Mouse (Mus musculus) E14TG2a.4 (cell line): ENCODE measurements around the gene Aldh6a1.

Source experiments
- H3K27me3 ChIP-seq: 2 replicates; pipeline ENCODE4 v1.6.1; 2014; ENCODE audit warnings: low read length, control low read depth; ENCODE audit not compliant: insufficient read depth
- H3K36me3 ChIP-seq: 2 replicates; pipeline ENCODE4 v1.6.1; 2014; ENCODE audit warnings: low read length, control low read depth; ENCODE audit not compliant: insufficient read depth
- H3K4me1 ChIP-seq: replicated peaks from 2 replicates; pipeline ENCODE4 v1.6.1; 2014; ENCODE audit warnings: low read depth, low read length, control low read depth
- H3K4me3 ChIP-seq: replicated peaks from 2 replicates; pipeline ENCODE4 v1.5.1; 2014; ENCODE audit warnings: mild to moderate bottlenecking, low read length
- H3K9me3 ChIP-seq: 2 replicates; pipeline ENCODE4 v1.6.1; 2014; ENCODE audit warnings: low read length, control low read depth
- CTCF ChIP-seq: conservative IDR thresholded peaks from 2 replicates; pipeline ENCODE4 v1.5.1; 2014; ENCODE audit warnings: low read length
- NANOG ChIP-seq: IDR thresholded peaks from 2 replicates; pipeline ENCODE4 v1.6.1; 2014; ENCODE audit warnings: borderline replicate concordance, low read length, mixed read lengths
- POU5F1 ChIP-seq: IDR thresholded peaks from 2 replicates; pipeline ENCODE4 v1.6.1; 2014; ENCODE audit warnings: low read length, borderline replicate concordance

The Aldh6a1 gene

DNA sequence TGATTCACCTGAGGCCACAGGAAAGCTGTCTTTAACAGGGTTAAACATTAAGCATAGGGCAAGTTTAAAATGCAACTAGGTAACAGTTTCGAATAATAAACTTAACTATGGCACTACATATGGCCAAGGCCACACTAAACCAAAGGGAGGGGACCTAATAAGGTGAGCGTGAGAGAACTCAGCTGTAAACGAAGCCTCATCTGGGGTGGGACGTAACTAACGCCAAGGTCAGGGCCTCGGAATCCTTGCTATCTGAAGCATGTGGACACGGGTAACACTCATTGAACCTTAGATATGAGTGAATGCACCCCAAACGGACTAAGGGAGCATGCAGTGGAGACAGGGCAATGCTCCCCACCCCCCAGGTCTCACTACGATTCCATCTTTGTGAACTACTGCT, 47.9 kb downstream of the Aldh6a1 start:
- TF ChIP-seq POU5F1 (no peak), CTCF (no peak), NANOG (no peak)
- Histone ChIP-seq H3K4me3 (no peak overlapping the region), H3K36me3 (no peaks in the 10 kb centered on the region), H3K9me3 (no peaks in the 10 kb centered on the region), H3K27me3 (peaks cover 4% of the 10 kb centered on the region; the same call in 1 of the 2 replicates), H3K4me1 (peaks cover 16% of the 10 kb centered on the region)

- TF ChIP-seq NANOG (no peak), POU5F1 (no peak), CTCF (no peak)
- no peaks in the 10 kb centered on the region for H3K36me3 ChIP-seq
- H3K4me3 ChIP-seq, result no peak overlapping the region
- no peaks in the 10 kb centered on the region for H3K9me3 ChIP-seq
- H3K4me1 ChIP-seq, result peaks cover 7% of the 10 kb centered on the region
- H3K27me3 ChIP-seq, result no peaks in the 10 kb centered on the region
These were observed 50.2 kb downstream of the Aldh6a1 start for GRCm38 (mm10) chr12:84400653-84401052.

GRCm38 (mm10) chr12:84400068-84400467, 50.7 kb downstream of the Aldh6a1 start:
- Histone ChIP-seq H3K4me1 (peaks cover 13% of the 10 kb centered on the region), H3K4me3 (no peak overlapping the region)
- TF ChIP-seq CTCF (no peak), POU5F1 (no peak), NANOG (no peak)

DNA sequence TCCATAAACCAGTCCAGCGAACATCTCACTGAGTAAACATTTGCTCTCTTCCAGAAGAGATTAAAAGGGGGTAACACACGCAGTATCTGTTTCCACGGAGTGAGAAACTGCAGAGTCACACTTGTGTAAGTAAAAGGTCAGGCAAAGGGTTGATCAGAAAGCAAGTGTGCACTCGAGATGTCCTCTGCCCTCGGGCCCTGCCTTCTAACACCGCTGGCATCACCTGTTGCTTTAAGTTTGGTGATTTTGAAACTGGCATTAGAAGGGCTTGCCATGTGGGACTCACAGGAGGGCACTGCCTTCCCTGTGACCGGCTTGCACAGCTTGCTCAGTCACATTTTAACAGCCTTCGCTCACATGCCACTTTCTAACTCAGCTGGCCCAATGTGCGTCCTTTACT, 51.1 kb downstream of the Aldh6a1 start:
- H3K4me1 ChIP-seq, result peaks cover 14% of the 10 kb centered on the region
- peak overlapping the region; percentile 17; the same call in 1 of the 2 replicates for H3K4me3 ChIP-seq
- TF ChIP-seq POU5F1 (no peak), NANOG (no peak), CTCF (no peak)
- H3K27me3 ChIP-seq, result no peaks in the 10 kb centered on the region
- H3K36me3 ChIP-seq, result no peaks in the 10 kb centered on the region
- H3K9me3 ChIP-seq, result no peaks in the 10 kb centered on the region

More at GRCm38 (mm10) chr12:84400068-84400467, 50.7 kb downstream of the Aldh6a1 start:
- Histone ChIP-seq H3K36me3 (no peaks in the 10 kb centered on the region), H3K27me3 (no peaks in the 10 kb centered on the region), H3K9me3 (no peaks in the 10 kb centered on the region)

DNA sequence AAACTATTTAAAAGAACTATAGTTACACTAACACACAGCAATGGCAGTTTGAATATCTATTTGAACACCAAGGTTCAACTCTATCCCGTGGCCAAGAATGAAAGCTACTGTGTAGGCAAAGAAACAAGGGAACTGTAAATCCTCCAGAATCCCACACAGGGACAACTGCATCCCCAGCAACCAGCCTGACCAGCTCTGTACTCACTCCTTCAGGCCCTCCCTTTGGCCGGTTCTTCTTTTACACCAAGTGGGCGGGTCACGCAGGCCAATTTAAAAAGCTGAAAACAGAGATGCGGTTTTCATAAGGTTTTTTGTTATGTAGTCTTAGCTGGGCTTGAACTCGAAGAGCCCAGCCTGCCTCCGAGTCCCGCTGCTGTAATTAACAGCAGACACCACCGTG, 51.7 kb downstream of the Aldh6a1 start:
- Histone ChIP-seq H3K36me3 (no peaks in the 10 kb centered on the region), H3K4me1 (peaks cover 14% of the 10 kb centered on the region), H3K4me3 (peak overlapping the region; percentile 17; the same call in 1 of the 2 replicates), H3K9me3 (no peaks in the 10 kb centered on the region), H3K27me3 (no peaks in the 10 kb centered on the region)
- TF ChIP-seq CTCF, result no peak
- no peak for TF ChIP-seq NANOG
- TF ChIP-seq POU5F1, result no peak

GRCm38 (mm10) chr12:84398629-84399028, 52.2 kb downstream of the Aldh6a1 start:
- H3K27me3 ChIP-seq, result no peaks in the 10 kb centered on the region
- no peaks in the 10 kb centered on the region for H3K36me3 ChIP-seq
- no peaks in the 10 kb centered on the region for H3K9me3 ChIP-seq
- H3K4me1 ChIP-seq, result peaks cover 14% of the 10 kb centered on the region
- no peak overlapping the region for H3K4me3 ChIP-seq
- TF ChIP-seq NANOG, result no peak

DNA sequence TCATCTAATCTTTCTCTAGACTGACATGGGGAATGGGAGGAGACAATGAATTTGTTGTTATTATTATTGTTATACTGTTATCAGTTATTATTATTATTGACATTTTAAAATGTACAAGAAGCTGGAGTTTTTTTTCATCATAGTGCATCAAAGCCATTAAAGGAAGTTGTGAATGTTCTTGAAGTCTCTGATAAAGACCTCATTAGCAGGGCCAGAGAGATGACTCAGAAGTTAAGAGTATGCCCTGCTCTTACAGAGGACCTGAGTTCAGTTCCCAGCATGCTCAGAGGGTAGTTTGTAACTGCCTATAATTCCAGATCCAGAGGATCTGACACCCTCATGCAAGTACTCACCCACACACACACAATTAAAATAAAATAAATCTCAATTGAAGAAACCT, 53.1 kb downstream of the Aldh6a1 start:
- H3K9me3 ChIP-seq, result no peaks in the 10 kb centered on the region
- TF ChIP-seq CTCF, result no peak
- no peak for TF ChIP-seq POU5F1
- TF ChIP-seq NANOG, result no peak
- H3K27me3 ChIP-seq, result no peaks in the 10 kb centered on the region
- H3K4me1 ChIP-seq, result peaks cover 14% of the 10 kb centered on the region
- H3K36me3 ChIP-seq, result no peaks in the 10 kb centered on the region
- H3K4me3 ChIP-seq, result no peak overlapping the region

DNA sequence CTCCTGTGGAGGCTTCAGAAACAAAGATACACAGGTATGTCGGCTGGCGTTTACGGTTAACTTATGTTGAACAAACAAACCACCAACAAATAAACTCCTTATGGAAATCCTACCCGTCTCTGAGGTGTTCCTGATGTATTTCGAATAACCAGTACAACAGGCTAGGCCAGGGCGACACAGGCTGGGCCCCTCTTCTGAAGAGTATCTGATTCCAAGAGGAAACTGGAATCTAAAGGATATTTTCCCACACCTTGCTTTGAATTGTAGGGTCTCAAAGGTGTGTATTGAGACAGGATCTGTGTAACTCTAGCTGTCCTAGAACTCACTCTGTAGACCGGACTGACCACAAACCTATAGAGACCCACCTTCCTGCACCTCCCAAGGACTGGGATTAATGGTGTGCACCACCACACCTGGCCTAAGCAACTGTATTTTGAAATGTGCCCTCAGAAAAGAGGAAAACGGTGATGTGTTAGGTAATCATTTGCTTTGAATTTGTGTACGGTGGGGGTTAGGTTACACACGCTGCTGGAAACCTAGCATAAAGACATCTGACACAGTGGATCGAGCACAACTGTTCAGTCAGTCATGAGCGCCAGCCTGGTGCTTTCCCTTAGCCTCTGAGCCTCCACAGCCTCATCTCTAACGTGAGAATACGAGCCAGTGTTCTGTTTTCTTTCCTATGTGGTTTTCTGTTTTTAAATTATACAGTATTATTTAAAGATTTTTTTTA, 53.7 kb downstream of the Aldh6a1 start:
- TF ChIP-seq CTCF (no peak), POU5F1 (no peak), NANOG (no peak)
- H3K4me3 ChIP-seq, result no peak overlapping the region
- H3K27me3 ChIP-seq, result no peaks in the 10 kb centered on the region
- peaks cover 14% of the 10 kb centered on the region for H3K4me1 ChIP-seq
- no peaks in the 10 kb centered on the region for H3K36me3 ChIP-seq
- H3K9me3 ChIP-seq, result no peaks in the 10 kb centered on the region

GRCm38 (mm10) chr12:84393847-84394246, 57.0 kb downstream of the Aldh6a1 start:
- no peaks in the 10 kb centered on the region for H3K36me3 ChIP-seq
- TF ChIP-seq POU5F1, result no peak
- TF ChIP-seq CTCF, result no peak
- TF ChIP-seq NANOG, result no peak
- peaks cover 8% of the 10 kb centered on the region for H3K4me1 ChIP-seq
- no peaks in the 10 kb centered on the region for H3K27me3 ChIP-seq
- H3K4me3 ChIP-seq, result no peak overlapping the region
- no peaks in the 10 kb centered on the region for H3K9me3 ChIP-seq
